Mouse (Mus musculus): ENCODE measurements around the gene 1110008P14Rik.
A peak's percentile ranks its signal among the peaks of the same experiment; 100 is the strongest.

The 1110008P14Rik gene

DNA sequence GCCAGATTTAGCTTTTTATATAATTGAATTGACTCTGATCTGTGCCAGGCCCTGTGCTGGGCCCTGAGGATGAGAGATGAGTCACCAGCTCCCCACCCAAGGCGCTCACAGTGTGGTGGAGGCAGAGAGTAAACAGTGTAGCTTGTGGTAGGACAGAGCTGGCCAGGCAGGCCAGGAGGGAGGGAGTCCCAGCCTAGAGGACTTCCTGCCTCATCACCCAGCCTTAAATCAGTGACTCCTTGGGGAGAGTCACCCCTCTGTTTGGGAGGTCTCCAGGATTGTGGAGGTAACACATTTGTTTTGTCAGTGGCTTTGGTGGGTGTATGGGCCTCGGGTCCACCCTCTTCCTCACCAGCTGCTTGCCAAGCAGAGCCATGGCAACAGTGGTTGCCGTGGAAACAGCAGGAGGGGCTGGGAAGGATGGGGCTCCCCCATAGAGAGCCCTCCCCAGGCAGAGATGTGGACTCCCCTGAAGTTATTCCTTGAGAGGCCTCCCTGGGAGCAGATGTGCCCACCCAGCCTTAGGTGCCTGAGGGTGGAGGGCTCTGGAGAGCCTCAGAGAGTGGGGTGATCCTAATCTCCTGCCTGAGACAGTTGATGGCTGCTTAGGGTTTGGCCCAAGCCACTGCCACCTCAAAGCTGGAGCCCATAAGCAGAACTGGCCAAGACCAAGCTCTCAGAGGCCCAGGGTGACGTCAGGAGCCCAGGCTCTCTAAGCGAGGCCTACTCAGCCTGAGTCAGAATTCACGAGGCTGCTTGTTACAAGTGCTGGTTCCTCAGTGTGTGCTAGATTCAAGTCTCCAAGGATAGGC, 39.0 kb downstream of the 1110008P14Rik start:
- peak; percentile 75 to 81 for DNase-seq (ENCODE audit: low spot score in 2 of 2)

DNA sequence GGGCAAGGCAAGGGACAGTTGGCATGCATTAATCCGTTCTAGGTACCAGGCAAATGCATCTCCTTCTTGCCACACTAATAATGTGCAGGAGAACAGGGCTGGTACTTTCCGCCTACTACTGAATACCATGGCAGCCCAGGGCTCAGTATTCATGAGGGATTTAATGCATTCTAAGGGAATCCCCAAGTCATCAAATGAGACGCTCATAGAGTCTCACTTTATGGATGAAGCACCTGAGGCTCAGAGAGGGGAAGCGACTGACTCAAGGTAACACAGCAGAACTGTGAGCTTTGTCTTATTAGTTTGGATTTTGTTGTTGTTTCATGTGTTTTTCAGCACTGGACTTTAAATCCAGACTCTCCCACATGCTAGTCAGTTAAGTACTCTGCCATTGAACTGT, 39.7 kb downstream of the 1110008P14Rik start:
- DNase-seq (ENCODE audit: low spot score in 2 of 2), result no peak

DNA sequence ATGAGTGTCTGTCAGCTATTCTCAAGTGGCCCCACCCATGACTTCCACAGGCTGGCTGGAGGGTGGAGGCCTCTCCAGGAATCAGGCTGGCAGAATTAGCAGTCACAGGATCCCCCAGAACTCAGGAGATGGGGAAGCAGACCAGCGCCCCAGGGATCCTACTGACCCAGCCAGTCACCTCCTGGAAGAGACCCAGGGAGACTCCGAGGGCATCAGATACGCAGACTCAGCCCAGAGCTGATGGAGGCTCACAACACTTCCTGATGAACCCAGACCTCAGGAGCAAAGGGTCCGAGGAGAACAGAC, 40.2 kb downstream of the 1110008P14Rik start:
- no peak for DNase-seq (ENCODE audit: low spot score in 2 of 2)

DNA sequence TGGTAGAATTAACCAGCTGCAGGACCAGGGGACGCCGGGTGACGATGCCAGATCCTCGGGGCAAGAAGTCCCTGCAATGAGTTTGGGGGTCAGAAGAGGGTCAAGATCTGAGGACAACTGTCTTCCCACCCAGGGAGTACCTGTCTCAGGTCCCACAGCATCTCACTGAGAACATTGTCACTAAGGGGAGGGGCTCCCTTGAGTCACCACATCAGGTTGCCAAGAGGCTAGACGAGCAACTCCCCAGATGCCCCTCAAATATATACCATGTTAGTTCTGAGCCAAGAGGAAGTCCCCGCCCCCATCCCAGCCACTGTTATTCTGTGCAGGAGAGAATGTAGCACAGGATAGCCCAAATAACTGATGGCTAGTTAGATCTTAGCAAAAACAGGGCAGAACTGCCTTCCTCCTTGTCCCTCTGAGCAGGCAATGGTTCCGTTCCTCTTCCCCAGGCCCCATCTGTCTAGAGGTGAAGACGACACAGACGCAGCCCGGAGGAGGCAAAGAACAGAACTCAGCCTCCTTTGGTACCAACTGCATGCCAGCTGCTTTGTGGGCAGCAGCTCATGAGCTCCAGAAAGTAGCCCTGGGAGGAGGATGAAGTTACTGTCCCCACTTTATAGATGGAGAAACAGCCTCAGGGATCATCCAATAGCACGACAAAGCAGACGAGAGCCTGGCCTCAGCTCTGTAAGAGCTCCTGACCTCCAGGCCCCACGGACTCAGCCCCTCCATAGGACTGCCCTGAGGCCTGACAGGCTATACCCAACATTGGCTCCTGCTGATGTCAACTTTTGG, 40.7 kb downstream of the 1110008P14Rik start:
- no peak for DNase-seq (ENCODE audit: low spot score in 2 of 2)

DNA sequence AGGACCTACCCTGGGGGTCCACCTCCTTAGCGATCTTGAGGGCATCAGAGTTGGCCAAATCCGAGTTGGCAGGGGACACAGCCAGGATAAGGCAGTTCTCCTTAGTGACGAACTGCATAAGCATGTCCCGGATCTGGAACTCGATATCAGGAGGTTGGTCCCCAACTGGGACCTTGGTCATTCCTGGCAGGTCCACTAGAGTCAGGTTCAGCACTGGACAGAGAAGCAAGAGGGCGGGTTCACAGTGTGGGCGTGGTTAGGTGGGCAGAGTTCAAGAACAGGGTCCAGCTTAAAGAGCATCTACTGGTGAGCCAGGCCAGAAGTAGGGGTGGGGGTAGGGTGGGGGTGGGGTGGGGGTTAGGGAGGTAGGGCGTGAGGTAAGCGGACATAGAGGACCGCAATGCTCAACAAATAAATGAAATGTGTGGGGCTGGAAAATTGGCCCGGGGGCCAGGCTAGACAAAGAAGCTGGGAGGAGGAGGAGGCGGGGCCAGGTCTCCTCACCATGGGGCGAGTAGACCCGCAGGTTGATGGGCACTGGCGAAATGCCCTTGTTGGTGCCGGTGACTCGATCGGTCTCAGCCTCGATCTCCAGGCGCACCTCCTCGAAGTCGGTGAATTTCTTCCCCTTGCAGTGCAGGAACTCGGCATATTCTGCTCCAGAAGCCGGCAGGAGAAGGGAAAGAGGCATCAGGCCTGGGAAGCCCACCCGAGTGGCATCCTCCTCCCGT, 41.7 kb downstream of the 1110008P14Rik start:
- no peak for DNase-seq (ENCODE audit: low spot score in 2 of 2)

DNA sequence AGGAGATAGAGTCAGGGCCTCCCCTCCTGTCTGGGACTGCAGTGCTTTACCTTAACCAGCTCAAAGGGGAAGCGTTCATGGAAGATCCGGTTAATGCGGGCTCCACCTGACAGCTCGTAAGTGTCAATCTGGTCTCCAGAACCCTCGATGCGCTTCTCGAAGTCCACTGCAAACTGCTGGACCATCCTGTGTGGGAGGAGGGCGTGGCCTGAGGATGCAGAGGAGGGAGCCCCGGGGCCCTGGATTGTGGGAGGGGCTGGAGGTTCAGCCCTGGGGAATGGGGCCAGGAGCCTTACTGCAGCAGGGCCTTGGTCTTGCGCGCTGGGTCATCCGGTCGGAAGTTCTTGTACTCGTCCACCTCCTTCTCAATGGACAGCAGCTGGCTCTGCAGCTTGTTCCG, 45.9 kb downstream of the 1110008P14Rik start:
- no peak for DNase-seq (ENCODE audit: low spot score in 2 of 2)

DNA sequence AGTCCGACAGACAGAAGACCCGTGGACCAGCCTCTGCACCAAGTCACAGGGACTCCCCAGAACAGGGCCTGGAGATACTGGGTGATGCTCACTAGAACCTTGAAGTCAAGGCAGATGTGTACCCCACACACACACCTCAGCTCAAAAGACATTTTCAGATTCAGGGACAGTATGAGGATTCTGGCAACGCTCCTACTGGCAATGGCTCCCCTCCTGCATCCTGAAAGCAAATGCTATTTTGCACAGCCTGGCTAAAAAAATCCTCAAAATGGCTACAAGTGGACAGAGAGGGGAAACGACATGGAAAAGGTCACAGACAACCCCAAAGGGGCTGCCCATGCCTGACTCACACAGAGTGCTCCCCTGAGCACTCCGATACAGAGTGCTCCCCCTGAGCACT, 49.6 kb downstream of the 1110008P14Rik start:
- DNase-seq (ENCODE audit: low spot score in 2 of 2), result no peak

DNA sequence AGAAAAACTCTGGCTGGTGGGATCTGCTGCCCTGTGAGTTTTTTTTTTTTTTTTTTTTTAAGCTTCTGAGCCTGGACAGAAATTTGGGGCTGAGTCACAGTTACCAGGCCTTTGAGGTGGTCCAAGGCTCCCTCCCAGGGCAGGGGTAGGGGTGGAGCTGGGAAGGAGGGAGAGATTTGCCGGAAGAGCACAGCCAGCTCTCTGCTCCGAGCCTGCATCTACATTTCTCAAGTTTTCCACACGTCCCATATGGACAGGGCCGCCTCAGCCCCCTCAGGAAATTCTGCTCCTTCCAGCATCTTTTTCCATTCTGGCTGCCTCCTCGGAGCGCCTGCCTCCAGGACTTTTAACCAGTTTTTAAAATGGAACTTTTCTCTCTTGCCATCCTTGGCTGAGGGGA, 52.2 kb downstream of the 1110008P14Rik start:
- no peak for DNase-seq (ENCODE audit: low spot score in 2 of 2)

DNA sequence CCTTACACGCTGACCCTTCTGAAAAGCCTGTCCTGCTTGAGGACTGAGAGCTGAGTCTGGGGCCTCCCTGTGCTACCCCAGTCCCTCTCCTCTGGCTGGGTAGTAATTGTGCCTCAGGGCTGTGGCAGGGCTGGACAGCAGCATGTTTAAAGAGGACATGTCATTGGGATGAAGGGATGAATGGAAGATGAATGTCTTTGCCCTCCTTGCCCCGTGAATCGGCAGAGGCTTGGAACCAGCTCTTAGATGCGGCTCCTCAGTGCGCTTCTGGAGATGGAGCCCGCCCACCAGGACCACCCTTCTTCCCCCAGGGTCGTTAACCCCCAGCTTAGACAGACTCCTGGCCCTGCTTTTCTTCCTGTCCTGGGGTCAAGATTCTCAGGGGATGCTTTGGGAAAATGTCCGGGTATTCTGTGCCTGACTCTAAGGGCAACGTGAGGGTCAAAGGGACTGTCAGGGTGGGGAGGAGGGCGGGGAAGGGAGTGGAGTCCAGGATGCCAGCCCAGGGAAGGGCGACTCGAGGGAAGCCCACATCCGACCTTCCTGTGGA, 52.8 kb downstream of the 1110008P14Rik start:
- no peak for DNase-seq (ENCODE audit: low spot score in 2 of 2)

DNA sequence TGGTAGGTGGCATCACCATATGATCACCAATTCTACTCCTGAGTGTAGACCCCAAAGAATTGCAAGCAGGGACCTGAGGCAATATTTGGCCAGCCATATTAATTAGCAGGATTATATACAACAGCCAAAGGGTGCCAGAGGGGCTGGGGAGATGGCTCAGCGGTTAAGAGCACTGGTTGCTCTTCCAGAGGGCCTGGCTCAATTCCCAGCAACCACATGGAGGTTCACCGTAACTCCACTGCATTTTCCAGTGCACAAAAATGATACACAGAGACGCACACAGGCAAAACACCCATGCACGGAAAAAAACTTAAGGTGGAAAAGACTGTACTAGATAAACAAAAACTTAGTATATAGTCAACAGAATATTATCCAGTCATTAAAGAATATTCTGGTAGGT, 54.5 kb downstream of the 1110008P14Rik start:
- DNase-seq (ENCODE audit: low spot score in 2 of 2), result no peak

Measured in heart, adult 9 months (tissue).